Mouse (Mus musculus) forebrain, embryonic 10.5 days (tissue): Measurements from ENCODE around the gene Gm16181. TPM values are rescaled to one million over a fixed set of nuclear protein-coding genes. Genes with fewer than 3 reads are reported as not detected.

Experiments used
- DNase-seq: peaks from one replicate; pipeline ENCODE4 v3.0.0-alpha.2; 2017; ENCODE audit warnings: low spot score; ENCODE audit errors: extremely low spot score
- H3K27ac ChIP-seq: fragments of 300-500 bp; sonication (generic); 2 replicates; pipeline ENCODE4 v1.5.1; 2016; ENCODE audit warnings: mild to moderate bottlenecking
- H3K27me3 ChIP-seq: fragments of 300-500 bp; sonication (generic); 2 replicates; pipeline ENCODE4 v1.6.1; 2016; ENCODE audit warnings: mild to moderate bottlenecking; ENCODE audit not compliant: poor library complexity, severe bottlenecking
- H3K36me3 ChIP-seq: fragments of 300-500 bp; sonication (generic); replicated peaks from 2 replicates; pipeline ENCODE4 v1.6.1; 2016; ENCODE audit warnings: mild to moderate bottlenecking, moderate library complexity
- H3K4me1 ChIP-seq: fragments of 300-500 bp; sonication (generic); 2 replicates; pipeline ENCODE4 v1.6.1; 2016
- H3K4me3 ChIP-seq: fragments of 300-500 bp; sonication (generic); 2 replicates; pipeline ENCODE4 v1.5.1; 2016; ENCODE audit warnings: mild to moderate bottlenecking, moderate library complexity
- H3K9me3 ChIP-seq: fragments of 300-500 bp; sonication (generic); 2 replicates; pipeline ENCODE4 v1.6.1; 2016; ENCODE audit warnings: mild to moderate bottlenecking, moderate library complexity
- WGBS: fragments of 180-500 bp; shearing (Covaris S2); methylation state at CpG from one replicate; pipeline ENCODE4 v1.1.7; 2016; 5-methylcytosine and 5-hydroxymethylcytosine counted together
- polyA plus RNA-seq: library from polyadenylated mRNA; unstranded; fragments of >200 nt; fragmentation: Nextera tagmentation; extraction: Ambion mirVana; gene quantifications from 2 replicates; pipeline ENCODE4 v1.2.1, GENCODE M21; 2016

Gm16181 gene
- polyA plus RNA-seq, 1 experiment from 2014 or later, result not detected

DNA sequence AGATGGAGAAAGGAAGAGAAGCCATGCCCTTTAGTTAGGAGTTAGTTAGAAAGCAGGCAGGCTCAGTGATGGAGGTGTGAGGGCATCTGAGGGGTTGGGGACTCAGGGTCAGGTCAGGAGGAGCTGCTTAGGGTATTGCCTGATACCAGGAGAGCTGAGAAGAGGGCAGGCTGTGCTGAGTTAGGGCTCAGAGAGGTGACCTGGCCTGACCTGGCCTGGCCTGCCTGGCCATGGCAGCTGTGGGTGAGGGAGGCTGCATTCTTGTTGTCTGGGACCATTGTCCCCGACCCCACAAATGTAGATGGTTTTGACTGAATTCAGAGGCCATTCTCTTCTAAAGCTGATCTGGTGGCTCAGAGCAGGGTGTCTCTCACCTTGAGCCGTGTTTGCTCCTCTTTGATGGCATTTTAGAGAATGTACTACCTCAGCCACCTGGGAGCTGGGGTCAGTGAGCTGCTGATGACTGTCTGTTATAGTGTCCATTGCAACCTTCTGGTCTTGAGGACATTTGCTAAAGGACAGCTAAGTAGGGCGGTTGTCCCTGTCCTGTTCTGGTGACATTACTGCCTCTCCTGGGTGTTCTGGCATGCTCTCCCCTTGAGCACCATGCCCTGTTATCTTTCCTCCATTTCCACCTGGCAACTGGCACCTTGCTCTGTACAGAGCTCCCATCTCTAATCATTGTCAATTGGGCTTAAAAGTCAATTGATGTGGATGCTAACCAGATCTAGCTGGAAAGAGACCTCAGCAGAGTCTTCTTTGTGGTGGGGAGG, 29.9 kb downstream of the Gm16181 start:
- H3K4me1 ChIP-seq, result peaks cover 17% of the 10 kb centered on the region
- WGBS, result 93% methylated on average over 3 of the region's 3 CpGs

DNA sequence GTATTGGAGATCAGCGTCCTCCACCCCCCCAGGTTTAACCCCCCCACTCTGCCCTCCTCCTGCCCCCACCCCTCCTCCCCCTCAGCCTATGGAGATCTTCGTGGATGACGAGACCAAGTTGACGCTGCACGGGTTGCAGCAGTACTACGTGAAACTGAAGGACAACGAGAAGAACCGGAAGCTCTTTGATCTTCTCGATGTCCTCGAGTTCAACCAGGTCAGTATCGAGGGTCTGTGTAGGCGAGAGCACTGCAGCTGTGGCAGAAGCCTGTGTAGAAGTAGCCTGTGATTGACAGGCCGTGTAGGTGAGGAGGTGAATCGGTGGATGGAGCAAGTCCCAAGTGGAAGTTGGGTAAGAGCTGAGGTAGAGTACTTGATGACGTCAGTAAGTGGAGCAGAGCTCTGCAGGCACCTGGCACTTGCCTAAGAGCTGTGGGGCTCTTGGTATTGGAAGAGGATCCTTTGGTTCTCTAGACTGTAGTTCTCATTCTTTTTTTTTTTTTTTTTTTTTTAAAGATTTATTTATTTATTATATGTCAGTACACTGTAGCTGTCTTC, 30.6 kb downstream of the Gm16181 start:
- no peaks in the 10 kb centered on the region for H3K9me3 ChIP-seq
- WGBS, result 91% methylated on average over 15 of the region's 15 CpGs
- no peaks in the 10 kb centered on the region for H3K27me3 ChIP-seq
- peaks cover 84% of the 10 kb centered on the region for H3K36me3 ChIP-seq
- peaks cover 10% of the 10 kb centered on the region for H3K4me1 ChIP-seq
- H3K27ac ChIP-seq, result no peak overlapping the region
- DNase-seq, result no peak
- H3K4me3 ChIP-seq, result no peak overlapping the region

More for the DNA sequence above, 29.9 kb downstream of the Gm16181 start:
- H3K27me3 ChIP-seq, result no peaks in the 10 kb centered on the region
- no peak overlapping the region for H3K4me3 ChIP-seq
- peaks cover 91% of the 10 kb centered on the region for H3K36me3 ChIP-seq
- no peaks in the 10 kb centered on the region for H3K9me3 ChIP-seq
- no peak for DNase-seq
- H3K27ac ChIP-seq, result no peak overlapping the region

DNA sequence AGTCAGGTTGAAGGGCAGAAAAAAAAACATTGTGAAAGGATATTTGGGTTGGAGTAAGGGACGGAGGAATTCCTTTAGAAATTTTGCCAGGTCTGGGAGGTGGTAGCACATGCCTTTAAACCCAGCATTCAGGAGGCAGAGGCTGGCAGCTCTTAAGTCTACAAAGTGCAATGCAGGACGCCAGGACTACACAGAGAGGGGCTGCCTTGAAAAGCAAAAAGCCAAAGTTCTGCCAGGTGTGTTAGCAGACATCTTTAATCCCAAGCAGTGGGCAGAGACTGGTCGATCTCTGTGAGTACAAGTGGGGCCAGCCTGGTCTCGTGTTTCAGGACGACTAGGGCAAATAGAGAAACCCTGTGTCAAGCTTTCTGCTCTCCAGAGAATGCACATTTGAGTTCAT, 31.3 kb downstream of the Gm16181 start:
- Histone ChIP-seq H3K4me3 (no peak overlapping the region), H3K4me1 (0 out of 2 replicates have a peak, but pooled peaks cover 3% of the 10 kb centered on the region), H3K27ac (no peak overlapping the region), H3K36me3 (peaks cover 77% of the 10 kb centered on the region), H3K27me3 (peaks cover 6% of the 10 kb centered on the region), H3K9me3 (no peaks in the 10 kb centered on the region)
- 90% methylated on average over 5 of the region's 5 CpGs for WGBS
- no peak for DNase-seq

DNA sequence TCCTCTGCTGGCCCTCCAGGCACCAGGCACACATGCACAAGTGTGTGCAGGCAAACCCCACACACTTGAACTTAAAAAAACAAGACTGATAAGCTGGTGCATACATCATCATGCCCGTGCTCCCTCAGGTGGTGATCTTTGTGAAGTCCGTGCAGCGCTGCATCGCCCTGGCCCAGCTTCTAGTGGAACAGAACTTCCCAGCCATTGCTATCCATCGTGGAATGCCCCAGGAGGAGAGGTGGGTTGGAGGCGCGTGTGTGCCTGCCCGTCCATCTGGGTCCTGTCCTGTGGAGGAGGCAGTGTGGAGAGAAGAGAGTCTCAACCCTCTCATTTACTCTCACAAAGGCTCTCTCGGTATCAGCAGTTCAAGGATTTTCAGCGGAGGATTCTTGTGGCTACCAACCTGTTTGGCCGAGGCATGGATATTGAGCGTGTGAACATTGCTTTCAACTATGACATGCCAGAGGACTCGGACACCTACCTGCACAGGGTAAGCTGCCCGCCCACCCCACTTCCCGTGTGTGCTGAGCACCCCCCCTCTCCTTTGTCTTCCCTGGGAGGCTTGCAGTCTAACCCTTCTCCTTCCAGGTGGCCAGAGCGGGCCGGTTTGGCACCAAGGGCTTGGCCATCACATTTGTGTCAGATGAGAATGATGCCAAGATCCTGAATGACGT, 32.1 kb downstream of the Gm16181 start:
- 91% methylated on average over 18 of the region's 18 CpGs for WGBS
- no peaks in the 10 kb centered on the region for H3K9me3 ChIP-seq
- 0 out of 2 replicates have a peak, but pooled peaks cover under 1% of the 10 kb centered on the region for H3K4me1 ChIP-seq
- peaks cover 10% of the 10 kb centered on the region for H3K27me3 ChIP-seq
- peaks cover 69% of the 10 kb centered on the region for H3K36me3 ChIP-seq
- no peak overlapping the region for H3K4me3 ChIP-seq
- DNase-seq, result no peak
- H3K27ac ChIP-seq, result no peak overlapping the region

DNA sequence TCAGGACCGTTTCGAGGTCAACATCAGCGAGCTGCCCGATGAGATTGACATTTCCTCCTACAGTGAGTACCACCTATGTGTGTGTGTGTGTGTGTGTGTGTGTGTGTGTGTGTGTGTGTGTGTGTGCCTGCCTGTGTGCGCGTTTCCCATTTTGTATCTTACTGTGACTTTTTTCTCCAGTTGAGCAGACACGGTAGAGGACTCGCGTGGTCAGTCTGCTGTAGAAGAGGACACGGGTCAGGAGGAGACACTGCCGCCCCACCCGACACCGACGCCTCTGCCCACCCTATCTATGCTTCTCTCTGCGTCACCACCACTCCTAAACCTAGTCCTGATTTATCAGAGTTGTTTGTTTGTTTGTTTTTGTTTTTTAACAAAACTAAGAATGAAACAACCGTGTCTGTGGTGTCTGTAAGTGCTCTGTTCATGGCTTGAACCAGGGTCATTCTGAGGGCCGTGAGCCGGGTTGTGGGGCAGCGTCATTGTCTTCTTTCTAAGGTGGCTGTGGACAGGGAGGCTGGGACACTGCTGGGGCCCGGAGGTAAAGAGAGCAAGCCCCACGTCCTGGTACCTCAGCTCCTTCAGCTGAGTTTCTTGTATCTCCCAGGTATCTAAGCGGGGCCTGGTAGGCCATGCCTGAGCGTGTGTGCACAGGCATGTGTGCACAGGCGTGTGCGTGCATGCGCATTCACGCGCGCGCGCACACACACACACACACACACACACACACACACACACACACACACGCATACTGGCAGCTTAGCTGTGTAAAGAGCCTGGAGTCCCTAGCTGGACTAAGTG, 32.9 kb downstream of the Gm16181 start:
- no peak for DNase-seq

DNA sequence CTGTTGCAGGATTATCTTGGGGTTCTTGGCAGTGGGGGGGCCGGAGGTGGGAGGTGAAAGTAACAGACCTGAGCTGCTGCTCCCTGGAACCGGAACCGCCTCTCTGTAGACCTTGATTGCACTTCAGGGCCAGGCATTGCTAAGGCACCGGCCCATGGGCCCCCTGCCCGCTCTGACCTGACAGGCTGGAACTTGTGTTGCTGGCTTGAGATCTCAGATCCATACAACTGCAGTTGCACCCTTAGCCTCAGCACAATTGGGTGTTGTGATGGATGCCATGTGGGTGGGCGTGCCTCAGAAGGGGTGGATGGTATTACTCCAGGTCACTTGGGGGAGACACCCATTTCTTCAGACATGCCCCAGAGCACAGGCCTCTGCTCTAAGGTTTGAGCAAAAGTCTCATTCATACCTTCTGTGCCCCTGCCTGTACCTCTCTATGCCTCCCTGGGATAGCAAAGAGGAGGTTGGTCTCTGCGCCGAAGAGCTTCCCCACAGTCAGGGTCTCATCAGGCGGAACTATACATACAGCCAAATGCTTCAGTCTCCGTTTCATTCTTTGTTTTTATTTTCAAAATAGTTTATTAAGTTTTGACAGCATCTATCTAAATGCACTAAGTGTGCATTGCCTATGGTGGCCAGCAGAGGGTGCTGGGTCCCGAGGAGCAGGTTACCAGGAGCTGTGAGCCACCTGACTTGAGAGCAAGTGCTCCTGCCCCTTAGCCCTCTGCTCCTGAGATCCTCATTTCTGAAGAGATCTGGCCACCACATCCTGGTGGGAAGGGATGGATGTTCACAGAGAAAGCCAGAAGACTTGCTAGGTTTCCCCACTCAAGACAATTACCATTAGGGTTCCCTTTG, 33.8 kb downstream of the Gm16181 start:
- 57% methylated on average over 11 of the region's 11 CpGs for WGBS
- H3K4me1 ChIP-seq, result 0 out of 2 replicates have a peak, but pooled peaks cover 4% of the 10 kb centered on the region
- peaks cover 10% of the 10 kb centered on the region for H3K27me3 ChIP-seq
- no peaks in the 10 kb centered on the region for H3K9me3 ChIP-seq
- H3K4me3 ChIP-seq, result no peak overlapping the region
- DNase-seq, result peak; percentile 62
- H3K36me3 ChIP-seq, result peaks cover 52% of the 10 kb centered on the region
- H3K27ac ChIP-seq, result no peak overlapping the region

More for the DNA sequence above, 32.9 kb downstream of the Gm16181 start:
- Histone ChIP-seq H3K9me3 (no peaks in the 10 kb centered on the region), H3K27ac (no peak overlapping the region), H3K4me3 (0 out of 2 replicates have a peak overlapping the region, but pooled peaks have one; percentile 2), H3K4me1 (0 out of 2 replicates have a peak, but pooled peaks cover 4% of the 10 kb centered on the region), H3K27me3 (peaks cover 10% of the 10 kb centered on the region), H3K36me3 (peaks cover 62% of the 10 kb centered on the region)
- WGBS, result 92% methylated on average over 32 of the region's 32 CpGs

DNA sequence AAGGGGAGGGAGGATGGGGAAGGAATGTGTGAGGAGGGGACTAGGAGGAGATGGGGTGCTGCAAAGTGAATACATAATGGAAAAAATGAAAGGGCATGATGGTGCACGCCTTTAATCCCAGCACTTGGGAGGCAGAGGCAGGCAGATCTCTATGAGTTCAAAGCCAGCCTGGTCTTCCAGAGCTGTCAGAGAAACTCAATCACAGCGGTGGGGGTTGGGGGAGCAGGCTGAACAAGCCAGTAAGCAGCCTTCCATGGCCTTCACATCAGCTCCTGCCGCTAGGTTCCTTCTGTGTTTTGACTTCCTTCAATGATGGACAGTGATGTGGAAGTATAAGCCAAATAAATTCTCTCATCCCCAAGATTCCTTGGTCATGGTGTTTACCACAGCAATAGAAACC, 34.7 kb downstream of the Gm16181 start:
- Histone ChIP-seq H3K27ac (no peak overlapping the region), H3K27me3 (peaks cover 10% of the 10 kb centered on the region), H3K4me1 (0 out of 2 replicates have a peak, but pooled peaks cover 4% of the 10 kb centered on the region), H3K36me3 (peaks cover 44% of the 10 kb centered on the region), H3K4me3 (no peak overlapping the region), H3K9me3 (no peaks in the 10 kb centered on the region)
- WGBS, result 68% methylated on average over 3 of the region's 3 CpGs
- DNase-seq, result no peak

DNA sequence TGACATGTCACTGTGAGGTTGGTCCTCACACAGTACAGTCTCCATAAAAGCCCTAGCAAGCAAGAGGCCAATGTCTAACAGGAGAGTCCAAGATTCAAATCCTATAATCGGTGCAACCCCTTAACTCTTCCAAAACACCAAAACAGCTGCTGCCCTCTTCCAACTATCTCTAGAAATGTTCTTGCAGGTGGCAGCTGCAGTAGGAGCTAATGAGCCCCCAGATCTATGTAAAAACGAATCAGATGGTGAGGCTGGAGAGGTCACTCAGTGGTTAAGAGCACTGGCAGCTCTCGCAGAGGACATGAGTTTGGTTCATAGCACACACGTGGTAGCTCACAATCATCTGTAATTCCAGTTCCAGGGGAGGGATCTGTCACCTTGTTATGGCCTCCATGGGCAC, 35.1 kb downstream of the Gm16181 start:
- peaks cover 10% of the 10 kb centered on the region for H3K27me3 ChIP-seq
- DNase-seq, result no peak
- 68% methylated on average over 4 of the region's 4 CpGs for WGBS

DNA sequence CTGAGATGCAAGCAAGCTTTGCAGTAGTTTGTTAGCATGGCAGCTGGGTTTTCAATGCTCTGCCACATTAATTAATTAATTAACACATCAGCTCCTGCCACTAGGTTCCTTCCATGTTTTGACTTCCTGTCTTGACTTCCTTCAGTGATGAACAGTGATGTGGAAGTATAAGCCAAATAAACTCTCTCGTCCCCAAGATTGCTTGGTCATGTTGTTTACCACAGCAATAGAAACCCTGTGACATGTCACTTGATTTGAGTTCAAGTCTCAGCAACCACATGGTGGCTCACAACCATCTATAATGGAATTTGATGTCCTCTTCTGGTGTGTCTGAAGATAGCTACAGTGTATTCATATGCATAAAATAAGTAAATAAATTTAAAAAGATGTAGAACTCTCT, 36.7 kb downstream of the Gm16181 start:
- H3K27me3 ChIP-seq, result peaks cover 20% of the 10 kb centered on the region
- H3K4me3 ChIP-seq, result no peak overlapping the region
- H3K36me3 ChIP-seq, result peaks cover 23% of the 10 kb centered on the region
- DNase-seq, result no peak
- WGBS, result 93% methylated on average over 1 of the region's 1 CpGs
- no peak overlapping the region for H3K27ac ChIP-seq
- H3K4me1 ChIP-seq, result peaks cover 6% of the 10 kb centered on the region
- H3K9me3 ChIP-seq, result no peaks in the 10 kb centered on the region

More for the DNA sequence above, 35.1 kb downstream of the Gm16181 start:
- no peak overlapping the region for H3K4me3 ChIP-seq
- H3K36me3 ChIP-seq, result peaks cover 40% of the 10 kb centered on the region
- no peak overlapping the region for H3K27ac ChIP-seq
- no peaks in the 10 kb centered on the region for H3K9me3 ChIP-seq
- 0 out of 2 replicates have a peak, but pooled peaks cover 4% of the 10 kb centered on the region for H3K4me1 ChIP-seq

DNA sequence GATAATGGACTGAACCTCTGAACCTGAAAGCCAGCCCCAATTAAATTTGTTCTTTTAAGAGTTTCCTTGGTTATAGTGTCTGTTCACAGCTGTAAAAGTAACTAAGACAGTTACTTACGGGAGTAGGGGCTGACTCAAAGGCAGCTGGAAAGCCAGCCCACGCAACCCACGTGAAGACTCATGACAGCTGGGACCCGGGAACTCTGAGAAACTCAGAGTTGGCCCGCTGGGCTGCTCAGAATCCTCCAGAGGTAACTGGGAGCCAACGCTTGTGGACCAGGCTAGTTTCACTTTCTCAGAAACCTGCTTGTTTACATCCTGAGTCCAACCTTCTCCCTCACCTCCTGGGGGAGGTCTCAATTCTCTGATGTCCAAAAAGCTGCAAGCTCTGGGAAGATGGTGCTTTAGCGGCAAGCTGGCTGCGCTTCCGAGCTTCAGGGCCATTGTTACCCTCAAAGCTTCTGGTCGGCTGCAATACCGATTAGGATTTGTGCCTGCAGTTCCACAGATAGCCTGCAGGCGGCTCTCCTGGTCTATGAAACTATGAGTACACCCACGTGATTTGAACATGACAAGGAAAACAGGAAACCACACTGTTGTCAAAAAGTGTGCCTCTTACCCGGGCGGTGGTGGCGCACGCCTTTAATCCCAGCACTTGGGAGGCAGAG, 37.3 kb downstream of the Gm16181 start:
- Histone ChIP-seq H3K4me3 (peak overlapping the region; percentile 39), H3K4me1 (peaks cover 12% of the 10 kb centered on the region), H3K36me3 (peaks cover 17% of the 10 kb centered on the region), H3K9me3 (no peaks in the 10 kb centered on the region), H3K27ac (0 out of 2 replicates have a peak overlapping the region, but pooled peaks have one; percentile 44), H3K27me3 (peaks cover 26% of the 10 kb centered on the region)
- WGBS, result 17% methylated on average over 17 of the region's 17 CpGs
- DNase-seq, result peak; percentile 84
